Comparison of ENCODE assay signal across 8 mouse cellular contexts in genomic region chr17:80969643-80970619, GRCm38 (mm10). TPM values are rescaled to one million over a fixed set of nuclear protein-coding genes. Genes with fewer than 3 reads are reported as not detected.
A peak's percentile ranks its signal among the peaks of the same experiment; 100 is the strongest.
DNase-seq lines count a peak whose midpoint lies in the region; ATAC-seq lines count a peak whose summit lies in the region.

No protein-coding gene starts in this region.

- ATAC-seq in forebrain, embryonic 13.5 days: peak; percentile 97
- ATAC-seq in hindbrain, embryonic 14.5 days (ENCODE audit: low FRiP score): peak; percentile 88

- H3K27me3 ChIP-seq in forebrain, embryonic 13.5 days: no peaks in the 10 kb centered on the region
- H3K27me3 ChIP-seq in hindbrain, embryonic 14.5 days (ENCODE audit: control insufficient read depth, insufficient read depth, low read length): no peaks in the 10 kb centered on the region

- H3K4me1 ChIP-seq in forebrain, embryonic 13.5 days: peaks cover 50% of the 10 kb centered on the region
- peaks cover 44% of the 10 kb centered on the region for H3K4me1 ChIP-seq in hindbrain, embryonic 14.5 days (replicated peaks; ENCODE audit: control insufficient read depth, insufficient read depth, low read length)

- peak overlapping the region; percentile 81 for H3K27ac ChIP-seq in forebrain, embryonic 13.5 days
- H3K27ac ChIP-seq in hindbrain, embryonic 14.5 days: peak overlapping the region; percentile 34

- no peaks in the 10 kb centered on the region for H3K36me3 ChIP-seq in forebrain, embryonic 13.5 days (ENCODE audit: poor library complexity, severe bottlenecking)
- H3K36me3 ChIP-seq in hindbrain, embryonic 14.5 days (replicated peaks; ENCODE audit: control insufficient read depth, insufficient read depth): no peaks in the 10 kb centered on the region

- peak overlapping the region; percentile 26 for H3K9ac ChIP-seq in forebrain, embryonic 13.5 days
- peak overlapping the region; percentile 26 for H3K9ac ChIP-seq in hindbrain, embryonic 14.5 days

- H3K4me3 ChIP-seq in forebrain, embryonic 13.5 days: no peak overlapping the region; the same call in 1 of the 2 replicates
- no peak overlapping the region for H3K4me3 ChIP-seq in hindbrain, embryonic 14.5 days (replicated peaks; ENCODE audit: low read length)

- H3K4me2 ChIP-seq in forebrain, embryonic 13.5 days: peak overlapping the region; percentile 42
- H3K4me2 ChIP-seq in hindbrain, embryonic 14.5 days (replicated peaks): peak overlapping the region; percentile 32

- DNase-seq in adrenal gland, postnatal 10 days: peak; percentile 29
- DNase-seq in adrenal gland, adult 2 months: no peak
- peak; percentile 80 to 82 for DNase-seq in cerebellum, adult 18-20 months
- peak; percentile 68 for DNase-seq in hindbrain, embryonic 14.5 days (ENCODE audit: low spot score)
- DNase-seq in lung, postnatal 10 days: peak; percentile 79
- peak; percentile 69 for DNase-seq in right cerebral cortex, postnatal 14 days
- DNase-seq in adrenal gland, adult 18-20 months (ENCODE audit: low spot score in 2 of 2): no peak

- no peaks in the 10 kb centered on the region for H3K9me3 ChIP-seq in forebrain, embryonic 13.5 days (replicated peaks)
- H3K9me3 ChIP-seq in hindbrain, embryonic 14.5 days (ENCODE audit: control insufficient read depth, low read length): no peaks in the 10 kb centered on the region

- WGBS in forebrain, embryonic 13.5 days: 39% methylated on average over 18 of the region's 18 CpGs
- WGBS in hindbrain, embryonic 14.5 days: 32% methylated on average over 18 of the region's 18 CpGs

RNA-seq across cellular contexts. Expression of gene Tmem178, which starts 25.5 kb away (rescaled TPM):
- 1 to 10 TPM; 4.4 to 4.9 TPM for total RNA-seq in adrenal gland, postnatal 10 days (2021)
- total RNA-seq in adrenal gland, adult 2 months (2021): 10 to 100 TPM in 1 of 2 experiments, 1 to 10 TPM in 1; 7.9 to 13.2 TPM
- 8.8 TPM in 2 replicates for polyA plus RNA-seq in adrenal gland, adult 2 months (2012; rRNA removed)
- 29.7 and 40.4 TPM in 2 replicates for polyA plus RNA-seq in forebrain, embryonic 13.5 days (2015; fragmentation: Nextera tagmentation; extraction: Ambion mirVana)
- 33.9 and 34.2 TPM in 2 replicates for polyA plus RNA-seq in hindbrain, embryonic 14.5 days (2014; fragmentation: Nextera tagmentation; extraction: Ambion mirVana)
- 10 to 100 TPM; 14.7 to 45.1 TPM for total RNA-seq in adrenal gland, adult 18-20 months (2021)

Comparison
In these comparisons a context has a peak if more than half of its experiments do, and no peak if none do; other contexts are left out.
1. DNase-seq: peak in adrenal gland, postnatal 10 days (single experiment), cerebellum, adult 18-20 months (2 of 2), hindbrain, embryonic 14.5 days (single experiment), lung, postnatal 10 days (single experiment) and right cerebral cortex, postnatal 14 days (single experiment); none in adrenal gland, adult 2 months (single experiment) and adrenal gland, adult 18-20 months (0 of 2).